Mouse (Mus musculus) kidney, adult 2 months (tissue): ENCODE measurements at regions not wholly inside any gene's neighbourhood (a gene's known extent, or its start where the extent isn't known, plus 50 kb on each side); places are given as distances from the start of the nearest gene placed in this dataset.

Experiments used
- CTCF ChIP-seq: fragments of 200-500 bp; conservative IDR thresholded peaks from 2 replicates; pipeline ENCODE4 v1.5.1; 2011; ENCODE audit warnings: low read depth, mild to moderate bottlenecking, control low read depth, low read length, moderate library complexity, mixed read lengths; ENCODE audit not compliant: insufficient read depth, insufficient read length
- POLR2A ChIP-seq: fragments of 200-500 bp; IDR thresholded peaks from one replicate; pipeline ENCODE4 v1.6.1; 2011; ENCODE audit warnings: low read depth, low read length, control low read depth

DNA sequence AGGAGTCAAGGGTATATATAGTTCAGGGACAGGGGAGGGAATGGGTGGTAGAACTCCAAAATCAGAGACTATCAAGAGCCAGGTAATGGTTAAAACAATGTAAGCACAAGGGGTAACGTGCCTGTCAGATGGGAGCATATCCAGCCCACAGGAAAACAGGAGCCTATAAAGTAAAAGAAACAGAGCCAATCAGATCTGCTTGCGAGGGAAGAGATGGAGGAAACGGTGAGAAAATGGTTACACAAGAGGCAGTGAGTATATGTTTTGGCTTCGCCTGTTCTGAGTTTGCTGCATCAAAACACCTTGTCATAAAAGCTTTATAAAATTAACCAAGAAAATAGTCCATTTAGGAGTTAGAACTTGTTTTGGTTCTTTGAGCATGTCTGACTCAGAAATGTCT lies 204.6 kb upstream of the Serp2 start:
- TF ChIP-seq CTCF (no peak), POLR2A (no peak)
